Mouse (Mus musculus) midbrain, embryonic 14.5 days (tissue): ENCODE data around the gene Aldh1a3. TPM values are rescaled to one million over a fixed set of nuclear protein-coding genes. Genes with fewer than 3 reads are reported as not detected.
A peak's percentile ranks its signal among the peaks of the same experiment; 100 is the strongest.

Source experiments
- ATAC-seq: fragments of 200-750 bp; cut with Nextera tagmentation; 2 replicates; pipeline ENCODE4 v1.8.0; 2017; ENCODE audit warnings: moderate number of reproducible peaks, moderate library complexity; ENCODE audit not compliant: low FRiP score, low TSS enrichment
- DNase-seq: peaks from one replicate; pipeline ENCODE4 v3.0.0-alpha.2; 2015
- H3K27ac ChIP-seq: fragments of 300-500 bp; sonication (generic); replicated peaks from 2 replicates; pipeline ENCODE4 v1.5.1; 2014; ENCODE audit warnings: mild to moderate bottlenecking, low read depth, low read length, moderate library complexity
- H3K27me3 ChIP-seq: fragments of 300-500 bp; sonication (generic); 2 replicates; pipeline ENCODE4 v1.6.1; 2014; ENCODE audit warnings: low read length, control low read depth, mixed read lengths; ENCODE audit not compliant: control insufficient read depth, insufficient read depth
- H3K36me3 ChIP-seq: fragments of 300-500 bp; sonication (generic); 2 replicates; pipeline ENCODE4 v1.6.1; 2014; ENCODE audit warnings: low read length, control low read depth; ENCODE audit not compliant: control insufficient read depth, insufficient read depth
- H3K4me1 ChIP-seq: fragments of 300-500 bp; sonication (generic); 2 replicates; pipeline ENCODE4 v1.6.1; 2014; ENCODE audit warnings: mild to moderate bottlenecking, antibody characterized with exemption, low read length, control low read depth; ENCODE audit not compliant: control insufficient read depth, insufficient read depth
- H3K4me2 ChIP-seq: fragments of 300-500 bp; sonication (generic); 2 replicates; pipeline ENCODE4 v1.6.1; 2014; ENCODE audit warnings: mild to moderate bottlenecking, low read length, moderate library complexity
- H3K4me3 ChIP-seq: fragments of 300-500 bp; sonication (generic); replicated peaks from 2 replicates; pipeline ENCODE4 v1.5.1; 2014; ENCODE audit warnings: low read depth, low read length
- H3K9ac ChIP-seq: fragments of 300-500 bp; sonication (generic); replicated peaks from 2 replicates; pipeline ENCODE4 v1.6.1; 2014; ENCODE audit warnings: mild to moderate bottlenecking, low read length, moderate library complexity
- H3K9me3 ChIP-seq: fragments of 300-500 bp; sonication (generic); 2 replicates; pipeline ENCODE4 v1.6.1; 2016; ENCODE audit warnings: low read length, control low read depth, mixed read lengths; ENCODE audit not compliant: control insufficient read depth
- WGBS: fragments of 180-500 bp; shearing (Covaris S2); extraction: QIAGEN DNeasy Blood & Tissue Kit; methylation state at CpG from one replicate; pipeline ENCODE4 v1.1.7; 2014; 5-methylcytosine and 5-hydroxymethylcytosine counted together
- polyA plus RNA-seq: library from polyadenylated mRNA; unstranded; fragments of >200 nt; fragmentation: Nextera tagmentation; extraction: Ambion mirVana; gene quantifications from 2 replicates; pipeline ENCODE4 v1.2.1, GENCODE M21; 2014

Gene Aldh1a3
- polyA plus RNA-seq, 1 experiment from 2014 or later, result 0.87 TPM

DNA sequence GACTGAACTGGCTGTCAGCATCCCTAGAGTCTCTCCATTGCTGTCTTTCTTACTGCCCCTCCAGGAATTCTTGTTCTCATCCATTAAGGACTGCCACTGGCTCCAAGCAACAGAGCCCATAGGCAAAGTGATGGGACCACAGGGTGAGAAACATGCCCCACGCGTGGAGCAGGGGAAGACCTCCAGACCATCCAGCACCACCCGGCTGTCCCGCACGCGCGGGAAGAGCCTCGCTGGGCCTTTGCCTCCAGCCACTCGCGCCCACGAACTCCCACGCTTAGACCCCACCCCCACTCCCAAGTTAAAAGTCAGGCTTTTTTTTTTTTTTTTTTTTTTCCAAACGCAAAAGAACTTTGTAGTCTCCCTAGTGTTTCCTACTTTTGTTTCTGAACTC is 39.9 kb downstream of the Aldh1a3 start:
- WGBS, result 2% methylated on average over 13 of the region's 13 CpGs
- Histone ChIP-seq H3K36me3 (no peaks in the 10 kb centered on the region), H3K4me1 (peaks cover 12% of the 10 kb centered on the region), H3K27ac (no peak overlapping the region), H3K4me2 (peak overlapping the region; percentile 98), H3K9me3 (no peaks in the 10 kb centered on the region), H3K4me3 (peak overlapping the region; percentile 51), H3K9ac (peak overlapping the region; percentile 57), H3K27me3 (peaks cover 18% of the 10 kb centered on the region)
- ATAC-seq, result no peak
- DNase-seq, result peak; percentile 19

DNA sequence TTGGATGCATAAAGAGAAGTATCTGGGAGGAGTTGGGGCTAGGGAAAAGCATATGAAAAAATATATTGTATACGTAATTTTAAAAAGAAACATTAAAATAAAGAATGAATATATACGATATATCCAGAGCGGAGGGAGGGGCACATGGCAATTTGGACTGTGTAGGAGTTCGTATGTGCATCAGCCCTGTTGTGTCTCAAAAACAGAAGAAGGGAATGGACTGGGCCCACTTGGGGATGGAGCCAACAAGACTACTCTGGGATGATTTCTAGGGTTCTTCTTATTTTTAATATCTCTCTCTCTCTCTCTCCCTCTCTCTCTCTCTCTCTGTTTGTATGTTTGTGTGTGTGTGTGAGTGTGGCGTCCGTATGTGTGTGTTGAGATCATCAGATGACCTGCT is 40.9 kb downstream of the Aldh1a3 start:
- no peaks in the 10 kb centered on the region for H3K9me3 ChIP-seq
- no peak overlapping the region for H3K4me2 ChIP-seq
- DNase-seq (no peak), ATAC-seq (no peak)
- peaks cover 12% of the 10 kb centered on the region for H3K4me1 ChIP-seq
- H3K4me3 ChIP-seq, result no peak overlapping the region
- 95% methylated on average over 6 of the region's 6 CpGs for WGBS
- H3K36me3 ChIP-seq, result no peaks in the 10 kb centered on the region
- H3K27me3 ChIP-seq, result peaks cover 18% of the 10 kb centered on the region
- no peak overlapping the region for H3K27ac ChIP-seq
- no peak overlapping the region for H3K9ac ChIP-seq

DNA sequence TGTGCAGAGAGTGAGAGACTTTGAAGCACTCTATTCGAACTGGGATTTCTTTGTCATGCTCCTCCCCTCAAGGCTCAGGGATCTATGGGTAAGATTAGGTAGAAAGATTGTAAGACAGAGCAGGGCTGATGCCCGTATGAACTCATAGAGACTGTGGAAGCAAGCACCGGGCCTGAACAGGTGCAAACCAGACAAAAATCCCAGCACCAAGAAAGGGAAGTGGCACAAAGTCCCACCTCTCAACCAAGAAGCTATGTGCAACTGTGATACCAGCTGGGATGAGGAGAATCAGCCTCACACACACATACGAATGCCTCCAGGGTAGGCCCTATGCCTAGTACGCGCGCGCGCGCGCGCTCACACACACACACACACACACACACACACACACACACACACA is 41.5 kb downstream of the Aldh1a3 start:
- no peak for DNase-seq
- H3K9ac ChIP-seq, result no peak overlapping the region

DNA sequence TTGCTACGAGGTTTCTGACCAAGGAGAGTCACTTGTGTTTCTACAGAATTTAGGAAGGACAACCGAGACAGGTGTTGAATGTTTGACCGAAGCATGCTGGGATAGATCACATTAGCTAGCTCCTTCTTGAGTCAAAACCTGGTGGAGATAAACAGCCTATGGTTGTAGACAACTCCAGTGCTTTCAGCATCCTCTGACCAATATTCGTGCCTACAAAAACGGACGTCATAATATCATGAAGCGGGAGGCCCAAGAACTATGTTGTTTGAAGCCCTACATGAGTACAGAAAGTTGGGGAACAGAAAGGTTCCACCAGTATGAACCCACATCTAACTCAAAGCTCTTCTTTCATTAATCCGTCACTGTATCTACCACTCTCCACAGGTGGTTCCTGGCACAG is 42.4 kb downstream of the Aldh1a3 start:
- Histone ChIP-seq H3K9me3 (no peaks in the 10 kb centered on the region), H3K4me1 (peaks cover 12% of the 10 kb centered on the region), H3K4me2 (no peak overlapping the region), H3K4me3 (no peak overlapping the region), H3K9ac (no peak overlapping the region), H3K27ac (no peak overlapping the region), H3K36me3 (no peaks in the 10 kb centered on the region), H3K27me3 (peaks cover 18% of the 10 kb centered on the region)
- ATAC-seq, result no peak
- no peak for DNase-seq
- WGBS, result 93% methylated on average over 8 of the region's 8 CpGs

More for the DNA sequence above, 41.5 kb downstream of the Aldh1a3 start:
- H3K36me3 ChIP-seq, result no peaks in the 10 kb centered on the region
- WGBS, result 96% methylated on average over 12 of the region's 12 CpGs
- H3K4me1 ChIP-seq, result peaks cover 12% of the 10 kb centered on the region
- H3K9me3 ChIP-seq, result no peaks in the 10 kb centered on the region
- no peak overlapping the region for H3K4me3 ChIP-seq
- H3K27ac ChIP-seq, result no peak overlapping the region
- ATAC-seq, result no peak
- H3K27me3 ChIP-seq, result peaks cover 18% of the 10 kb centered on the region
- H3K4me2 ChIP-seq, result no peak overlapping the region

DNA sequence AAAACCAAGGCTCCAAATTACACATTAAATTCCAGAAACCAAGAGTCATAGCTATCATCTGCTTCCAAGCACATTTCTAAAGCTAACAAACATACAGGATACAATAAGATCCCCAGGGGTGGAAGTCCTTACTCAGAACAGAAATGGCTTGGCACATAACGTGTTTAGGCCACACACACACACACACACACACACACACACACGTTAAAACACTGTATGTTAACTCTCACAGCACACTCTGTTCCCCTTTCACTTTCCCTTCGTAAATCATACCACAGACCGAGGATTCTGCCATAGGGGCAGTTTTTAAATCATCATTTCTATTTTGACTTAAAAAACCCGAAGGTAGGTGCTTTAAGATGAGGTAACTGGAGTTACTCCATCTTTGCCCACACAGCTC is 43.1 kb downstream of the Aldh1a3 start:
- Histone ChIP-seq H3K36me3 (no peaks in the 10 kb centered on the region), H3K4me2 (no peak overlapping the region), H3K9me3 (no peaks in the 10 kb centered on the region), H3K27ac (no peak overlapping the region), H3K9ac (no peak overlapping the region), H3K27me3 (peaks cover 18% of the 10 kb centered on the region), H3K4me3 (no peak overlapping the region), H3K4me1 (peaks cover 12% of the 10 kb centered on the region)
- ATAC-seq, result no peak
- 81% methylated on average over 5 of the region's 5 CpGs for WGBS
- DNase-seq, result no peak

DNA sequence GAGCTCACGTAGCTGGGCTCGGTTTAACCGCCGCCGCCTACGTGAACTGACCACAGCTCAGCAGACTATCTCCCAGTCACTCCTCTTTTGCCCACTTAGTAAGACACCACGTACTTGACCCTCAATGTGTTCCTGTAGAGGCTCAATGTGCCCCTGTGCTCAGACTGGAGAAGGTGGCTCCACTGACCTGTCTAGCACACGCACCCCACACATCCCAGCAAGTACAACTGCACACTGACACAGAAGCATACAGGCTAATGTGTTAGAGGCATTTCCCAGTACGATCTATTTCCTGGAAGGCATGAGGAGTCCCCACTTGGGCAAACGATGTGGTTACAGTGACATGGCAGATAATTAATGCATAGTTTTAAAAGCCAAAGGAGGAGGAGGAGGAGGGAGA is 50.8 kb downstream of the Aldh1a3 start:
- H3K4me2 ChIP-seq, result no peak overlapping the region
- ATAC-seq (no peak), DNase-seq (no peak)
- H3K4me3 ChIP-seq, result no peak overlapping the region
- H3K9ac ChIP-seq, result no peak overlapping the region
- H3K36me3 ChIP-seq, result no peaks in the 10 kb centered on the region
- H3K27ac ChIP-seq, result no peak overlapping the region
- H3K4me1 ChIP-seq, result no peaks in the 10 kb centered on the region
- WGBS, result 87% methylated on average over 10 of the region's 10 CpGs
- H3K27me3 ChIP-seq, result no peaks in the 10 kb centered on the region
- no peaks in the 10 kb centered on the region for H3K9me3 ChIP-seq

DNA sequence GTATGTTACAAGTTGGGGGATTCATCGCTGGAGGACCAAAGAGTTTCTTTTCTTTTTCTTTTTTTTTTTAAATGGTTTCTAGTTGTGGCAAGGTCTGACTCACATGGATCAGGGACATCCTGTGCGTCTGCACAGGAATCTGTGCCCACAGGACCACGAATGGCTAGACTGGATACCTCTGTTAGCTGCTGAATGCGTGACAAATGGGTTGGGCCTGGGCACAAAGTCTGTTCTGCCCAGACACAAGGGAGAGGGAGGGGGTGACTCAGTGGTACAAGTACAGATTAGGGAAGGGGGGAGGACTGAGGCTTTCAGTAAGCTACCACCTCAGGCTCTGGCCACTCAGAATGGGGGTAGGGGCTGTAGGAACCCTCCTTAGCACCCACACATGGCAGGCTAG is 51.6 kb downstream of the Aldh1a3 start:
- Histone ChIP-seq H3K9me3 (no peaks in the 10 kb centered on the region), H3K36me3 (no peaks in the 10 kb centered on the region), H3K4me2 (no peak overlapping the region), H3K27me3 (no peaks in the 10 kb centered on the region), H3K27ac (no peak overlapping the region), H3K4me3 (no peak overlapping the region), H3K4me1 (no peaks in the 10 kb centered on the region), H3K9ac (no peak overlapping the region)
- DNase-seq (no peak), ATAC-seq (no peak)
- 69% methylated on average over 4 of the region's 4 CpGs for WGBS

DNA sequence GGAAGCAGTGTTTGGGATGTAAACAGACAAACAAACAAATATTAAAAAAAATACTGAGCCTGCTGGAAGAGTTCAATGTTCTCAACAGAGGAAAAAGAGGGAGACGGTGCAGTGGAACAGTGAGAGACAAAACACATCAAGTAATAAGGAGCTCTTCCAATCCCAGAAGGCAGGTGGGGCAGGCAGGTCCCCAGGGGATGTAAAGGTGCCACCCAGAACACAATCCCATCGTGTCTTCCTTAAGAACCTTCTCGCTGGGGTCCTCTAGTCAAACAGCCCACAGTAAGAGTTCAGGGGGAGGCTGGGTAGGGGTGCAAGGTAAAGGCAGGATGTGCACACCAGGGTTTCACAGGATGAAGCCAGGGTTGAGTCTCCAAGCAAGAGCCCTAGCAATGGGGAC is 53.9 kb downstream of the Aldh1a3 start:
- H3K27me3 ChIP-seq, result no peaks in the 10 kb centered on the region
- no peak for DNase-seq
- 87% methylated on average over 3 of the region's 3 CpGs for WGBS
- no peak overlapping the region for H3K4me2 ChIP-seq
- H3K9ac ChIP-seq, result no peak overlapping the region
- ATAC-seq, result no peak
- no peaks in the 10 kb centered on the region for H3K9me3 ChIP-seq
- no peak overlapping the region for H3K4me3 ChIP-seq
- no peaks in the 10 kb centered on the region for H3K36me3 ChIP-seq
- no peaks in the 10 kb centered on the region for H3K4me1 ChIP-seq
- H3K27ac ChIP-seq, result no peak overlapping the region

DNA sequence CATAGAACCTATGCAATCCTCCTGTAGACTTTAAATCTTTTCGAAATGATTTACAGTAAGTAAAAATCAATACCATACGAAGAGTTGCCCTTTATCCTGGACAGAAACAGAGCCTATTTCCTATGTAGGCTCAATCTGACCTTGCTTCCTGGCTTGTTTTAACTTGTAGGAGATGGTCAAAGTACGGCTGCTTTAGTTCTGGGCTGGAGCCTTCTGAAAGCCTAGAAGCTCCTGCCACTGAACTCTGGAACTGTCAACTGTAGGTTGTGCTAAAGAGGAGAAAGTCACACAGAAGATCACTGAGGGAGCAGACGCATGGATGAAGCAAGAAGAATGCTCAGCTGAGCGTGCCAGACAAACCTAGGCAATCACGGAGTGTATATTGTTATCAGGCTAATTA is 56.3 kb downstream of the Aldh1a3 start:
- no peak for DNase-seq
- Histone ChIP-seq H3K9me3 (no peaks in the 10 kb centered on the region), H3K27me3 (no peaks in the 10 kb centered on the region)

More for the DNA sequence above, 56.3 kb downstream of the Aldh1a3 start:
- Histone ChIP-seq H3K36me3 (no peaks in the 10 kb centered on the region), H3K4me1 (no peaks in the 10 kb centered on the region), H3K4me2 (no peak overlapping the region), H3K9ac (no peak overlapping the region), H3K4me3 (no peak overlapping the region), H3K27ac (no peak overlapping the region)
- 88% methylated on average over 6 of the region's 6 CpGs for WGBS
- ATAC-seq, result no peak
